Mouse (Mus musculus) cerebellum, postnatal 36 days (tissue): ENCODE data around the gene Pstpip1.

Source experiments
- DNase-seq, 2 experiments: peaks; one replicate each; pipeline ENCODE4 v3.0.0; 2021 to 2022; ENCODE audit warnings: mixed read lengths in 2 of 2

The Pstpip1 gene

DNA sequence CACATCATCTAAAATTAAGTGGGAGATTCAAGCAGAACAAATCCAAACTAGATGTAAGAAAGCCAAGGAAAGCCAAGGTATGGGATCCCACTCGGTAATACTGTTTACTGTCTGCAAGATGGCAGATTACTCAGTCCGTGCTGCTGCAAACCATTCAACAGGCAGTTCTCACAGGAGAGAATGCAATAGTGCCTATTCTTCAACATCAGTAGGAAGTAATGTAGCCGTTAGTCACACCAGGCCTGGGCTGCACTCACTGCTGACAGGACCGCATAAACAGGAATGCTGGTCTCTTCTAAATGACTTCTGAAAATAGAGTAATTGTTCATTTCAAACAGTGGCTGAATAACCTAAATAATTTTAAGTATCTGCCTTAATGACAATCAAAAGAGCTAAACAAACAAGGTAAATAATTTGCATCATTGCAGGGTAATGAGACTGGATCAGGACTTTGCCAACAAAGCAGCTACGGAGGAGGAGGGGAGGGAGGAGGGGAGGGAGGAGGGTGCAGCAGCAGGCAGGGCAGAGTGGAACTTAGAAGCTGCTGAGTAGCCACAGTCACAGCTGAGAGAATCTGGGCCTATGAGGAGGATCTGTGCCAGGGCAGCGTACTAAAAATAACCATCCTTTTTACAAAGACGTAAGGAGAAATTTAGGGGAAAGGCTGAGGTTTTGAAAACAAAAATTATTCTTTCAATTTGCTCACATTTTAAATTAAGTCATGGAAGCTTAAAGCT is 62.2 kb downstream of the Pstpip1 start:
- no peak for DNase-seq

DNA sequence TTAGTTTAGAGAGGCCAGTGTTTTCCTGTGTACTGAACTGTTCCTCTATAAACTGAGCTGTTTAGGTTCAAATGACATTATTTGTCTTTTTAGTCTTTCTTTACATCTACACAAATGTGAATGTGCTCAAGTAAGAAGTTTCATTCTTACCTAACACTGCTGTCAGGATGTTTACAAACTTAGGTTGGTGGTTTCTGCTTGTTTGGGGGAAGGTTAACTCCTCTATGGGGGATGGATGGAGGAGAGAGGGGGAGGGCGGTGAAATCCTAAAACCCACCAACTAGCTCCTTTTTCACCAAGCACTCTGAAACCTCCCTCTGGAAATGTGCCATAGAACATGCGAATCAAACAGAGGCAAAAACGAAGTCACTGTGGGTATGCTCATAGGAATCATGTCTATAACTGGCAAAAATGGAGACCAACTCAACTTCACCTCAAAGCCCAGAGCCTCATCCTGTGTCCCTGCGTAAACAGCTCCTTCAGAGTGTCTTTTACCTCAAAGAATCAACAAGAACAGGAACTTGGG is 62.8 kb downstream of the Pstpip1 start:
- DNase-seq: no peak

DNA sequence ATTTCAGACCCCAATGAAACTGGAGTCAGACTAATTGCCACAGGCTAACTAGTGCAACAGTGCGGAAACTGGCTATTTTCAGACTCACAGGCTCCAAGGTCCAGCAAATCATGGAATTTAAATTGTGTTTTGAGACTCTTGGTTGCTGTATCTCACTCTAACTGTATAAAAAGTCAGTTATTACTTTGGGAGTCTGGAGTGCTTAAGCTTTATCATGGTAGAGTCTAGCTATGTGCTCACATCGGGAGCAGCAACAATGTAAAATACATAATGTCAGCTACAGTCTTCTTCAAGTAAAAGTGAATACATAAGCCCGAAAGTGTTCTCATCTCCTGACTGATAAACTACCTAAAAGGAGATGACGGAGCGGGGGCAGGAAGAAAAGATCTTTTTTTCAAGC is 64.8 kb downstream of the Pstpip1 start:
- DNase-seq: no peak

DNA sequence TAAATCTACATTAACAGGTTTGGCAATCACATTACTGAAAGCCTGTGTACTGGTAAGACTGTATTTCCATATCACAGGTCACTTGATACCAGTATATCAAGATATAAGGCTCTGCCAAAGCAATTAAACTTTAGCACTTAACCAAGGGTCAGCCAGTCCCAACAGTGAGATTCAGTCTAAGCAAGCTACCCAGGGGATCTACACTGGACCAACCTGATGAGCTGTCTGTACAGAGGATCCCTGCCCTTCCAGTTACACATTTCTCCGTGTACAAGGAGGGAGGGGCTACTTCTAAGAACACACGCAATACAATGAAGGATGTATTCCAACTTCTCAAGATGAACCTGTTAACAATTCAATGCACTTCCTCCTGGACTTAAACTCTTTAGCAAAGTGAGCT is 68.3 kb downstream of the Pstpip1 start:
- DNase-seq: no peak

DNA sequence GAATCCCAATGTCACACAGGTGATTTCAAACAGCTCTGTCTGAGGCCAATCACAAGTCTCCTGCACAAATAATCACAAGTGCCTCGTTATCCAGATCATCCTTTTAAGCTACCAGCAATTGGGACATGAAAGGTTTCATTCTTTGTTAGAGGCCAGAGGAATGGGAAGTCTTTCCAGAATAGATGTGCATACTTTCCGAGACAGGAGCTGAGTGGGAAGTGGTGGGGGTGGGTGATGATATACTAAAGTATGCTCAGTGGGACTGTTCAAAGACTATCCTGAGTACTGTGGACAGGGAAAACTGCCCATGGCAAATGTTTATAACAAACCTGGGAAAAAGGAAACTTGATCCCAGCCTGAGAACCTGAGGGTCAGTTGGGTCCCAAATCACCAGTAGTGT is 69.7 kb downstream of the Pstpip1 start:
- DNase-seq: no peak

DNA sequence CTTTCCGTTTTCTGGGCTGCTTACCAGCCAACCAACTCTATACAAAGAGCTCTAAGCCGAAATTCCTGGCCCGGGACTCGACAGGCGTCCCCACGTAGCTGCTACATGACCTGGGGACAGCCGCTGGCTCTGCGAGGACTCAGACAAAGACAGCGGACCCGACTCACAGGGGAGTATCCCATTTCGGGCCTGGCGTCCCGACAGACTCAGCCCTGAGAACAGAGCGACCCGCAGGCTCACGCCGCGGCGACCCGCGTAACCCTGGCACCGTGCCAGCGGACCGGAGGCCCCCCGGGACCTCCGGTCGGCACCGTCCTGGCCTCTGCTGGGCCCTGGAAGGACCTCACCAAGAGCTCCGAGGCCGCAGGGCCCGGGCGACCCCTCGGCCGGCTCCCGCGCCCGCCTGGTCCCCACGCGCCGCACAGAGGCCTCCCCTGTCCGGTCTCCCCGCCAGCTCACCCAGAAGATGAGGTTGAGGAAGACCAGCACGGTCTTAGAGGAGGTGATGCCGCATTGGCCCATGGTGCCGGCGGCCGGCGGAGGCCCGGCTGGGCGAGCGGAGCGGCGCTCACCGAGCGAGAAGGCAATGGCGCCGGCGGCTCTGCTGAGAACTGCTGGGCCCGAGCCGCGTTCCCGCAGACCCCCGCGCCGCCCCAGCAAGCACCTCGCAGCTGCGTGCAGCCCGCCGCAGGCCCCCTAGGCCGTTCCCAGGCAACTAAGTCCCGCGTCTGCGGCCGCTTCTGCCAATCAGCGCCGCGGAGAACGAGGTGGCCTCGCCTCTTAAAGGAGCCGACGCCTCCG is 70.8 kb downstream of the Pstpip1 start:
- peak; percentile 88 to 90 for DNase-seq

DNA sequence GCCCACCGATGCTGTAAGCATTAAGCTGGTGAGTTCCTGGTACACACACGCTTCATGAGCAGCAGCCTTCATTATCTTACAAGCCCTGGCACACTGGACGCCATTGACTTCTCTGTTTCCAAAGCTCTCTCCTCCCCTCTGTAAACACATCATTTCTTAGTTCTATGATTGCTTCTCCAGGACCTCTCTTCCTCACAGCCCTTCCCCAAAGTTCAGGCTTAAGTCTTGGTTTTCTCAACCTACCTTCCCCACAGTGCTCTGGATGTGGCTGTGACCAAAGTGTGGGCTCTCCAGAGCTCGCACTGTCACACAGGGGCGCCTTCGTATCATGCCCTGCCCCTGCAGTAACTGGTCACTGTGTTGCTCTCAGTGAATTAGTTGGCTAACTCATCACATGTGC is 75.6 kb downstream of the Pstpip1 start, which contains the start of gene Tspan3:
TSS of gene Tspan3 (minus strand) at position 101 of the 400 bp plus-strand sequence.
- DNase-seq: no peak

DNA sequence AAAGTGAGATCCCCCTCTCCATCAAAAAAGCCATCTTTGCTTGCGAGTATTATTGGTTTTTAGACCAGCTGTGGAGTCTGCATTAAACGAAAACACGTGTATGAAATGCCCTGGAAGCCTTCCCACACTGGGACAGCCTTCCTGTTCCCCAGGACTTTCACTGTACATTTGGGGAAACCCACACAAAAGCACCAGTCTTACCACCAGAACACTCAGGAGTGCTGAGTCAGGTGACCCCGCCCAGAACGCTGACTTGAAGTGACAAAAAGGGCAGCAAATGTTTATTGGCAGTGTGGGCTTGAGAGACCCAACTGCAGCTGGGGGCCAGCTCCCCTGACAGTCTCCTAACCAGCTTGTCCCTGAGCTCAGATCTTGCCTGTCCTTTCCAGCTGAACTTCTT is 76.4 kb downstream of the Pstpip1 start:
- DNase-seq: no peak

DNA sequence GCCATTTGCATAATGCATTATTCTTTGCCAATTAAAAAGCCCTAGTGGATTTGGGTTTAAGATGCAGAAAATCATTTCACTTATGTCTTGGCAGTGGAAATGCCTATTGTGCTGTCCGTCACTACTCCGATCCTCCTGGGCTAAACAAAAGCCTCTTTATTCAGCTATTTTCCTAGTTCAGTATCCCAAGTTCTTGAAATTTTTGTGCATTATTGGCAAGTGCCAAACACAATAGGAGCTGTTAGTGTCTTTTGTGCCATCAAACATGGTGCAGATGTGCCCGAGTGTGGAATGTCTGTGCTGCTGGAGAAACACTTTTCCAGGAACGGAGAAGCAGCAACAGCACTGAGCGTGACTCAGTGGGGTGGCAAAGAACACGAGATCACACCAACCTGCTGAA is 77.9 kb downstream of the Pstpip1 start:
- no peak for DNase-seq

DNA sequence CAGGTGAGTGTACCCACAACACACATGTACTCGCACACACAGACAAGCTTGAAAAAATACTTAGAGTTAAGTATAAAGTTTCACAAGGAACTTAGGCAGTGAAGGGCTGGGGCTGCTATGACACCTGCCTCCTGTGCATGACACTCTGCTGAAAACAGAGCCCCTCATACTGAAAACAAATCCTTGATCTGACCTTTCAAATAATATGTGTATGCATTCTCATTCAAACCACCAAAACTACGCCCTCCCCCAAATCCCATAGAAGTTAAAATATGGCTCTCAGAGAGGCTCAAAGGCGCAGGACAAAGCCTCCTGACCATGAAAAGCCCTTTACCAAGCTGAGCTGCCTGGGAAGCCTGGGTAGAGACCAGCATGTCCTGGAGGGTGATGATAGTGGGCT is 85.6 kb downstream of the Pstpip1 start:
- no peak for DNase-seq

DNA sequence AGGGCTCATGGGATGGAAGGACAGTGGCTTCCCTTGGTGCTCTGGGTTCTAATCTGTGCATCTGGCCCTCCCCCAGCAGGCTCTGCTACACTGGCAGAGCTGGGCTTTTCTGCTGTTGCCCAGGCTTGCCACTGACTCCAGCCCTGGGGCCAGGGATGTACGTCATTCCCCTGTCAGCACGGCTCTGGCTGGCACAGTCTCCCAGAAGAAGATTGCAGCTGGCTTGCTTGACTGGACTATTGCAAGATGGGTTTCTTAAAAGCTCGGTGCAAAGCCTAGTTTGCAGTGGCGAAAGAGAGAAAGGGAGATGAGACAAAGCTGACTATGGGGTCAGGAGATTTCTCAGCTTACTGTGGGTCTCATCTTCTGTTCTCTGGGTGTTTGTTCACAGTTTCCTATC is 87.6 kb downstream of the Pstpip1 start:
- no peak for DNase-seq
